Mouse (Mus musculus): ENCODE data around the gene Usp17le. TPM values are rescaled to one million over a fixed set of nuclear protein-coding genes. Genes with fewer than 3 reads are reported as not detected.
"Not testable (repeated sequence)": the region's sequence is repeated elsewhere in the genome, so short reads cannot be mapped to it uniquely, and the experiment has no call there.

Gene Usp17le
- total RNA-seq (2021) = not detected
- long read RNA-seq, experiment 1 = 0 reads
- long read RNA-seq, experiment 2 = 0 reads

DNA sequence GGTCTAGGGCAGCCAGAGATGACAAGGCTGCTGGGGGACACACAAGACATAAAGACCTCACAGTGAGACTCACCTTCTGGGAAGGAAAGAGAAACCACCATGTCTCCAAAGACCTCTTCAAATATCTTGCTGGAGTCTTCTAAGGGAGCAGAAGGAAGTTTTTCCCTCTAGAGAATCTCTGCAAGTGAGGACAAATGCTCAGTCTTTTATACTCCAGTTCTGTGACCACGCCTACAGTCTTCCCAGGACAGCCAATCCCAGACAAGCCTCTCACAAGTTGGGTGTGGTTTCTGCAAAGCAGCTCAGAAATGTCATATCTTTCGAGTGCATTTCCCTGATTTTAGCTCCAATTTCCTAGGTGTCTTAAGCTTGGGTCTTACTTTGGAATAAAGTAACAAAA is at the start of gene Usp17le:
Gene Usp17le, minus strand, starts transcription at position 101 of the 400 bp plus-strand sequence.
- DNase-seq (ENCODE audit: low spot score in 2 of 2); intact Hi-C loops (cut with DNase I): not testable (repeated sequence)

DNA sequence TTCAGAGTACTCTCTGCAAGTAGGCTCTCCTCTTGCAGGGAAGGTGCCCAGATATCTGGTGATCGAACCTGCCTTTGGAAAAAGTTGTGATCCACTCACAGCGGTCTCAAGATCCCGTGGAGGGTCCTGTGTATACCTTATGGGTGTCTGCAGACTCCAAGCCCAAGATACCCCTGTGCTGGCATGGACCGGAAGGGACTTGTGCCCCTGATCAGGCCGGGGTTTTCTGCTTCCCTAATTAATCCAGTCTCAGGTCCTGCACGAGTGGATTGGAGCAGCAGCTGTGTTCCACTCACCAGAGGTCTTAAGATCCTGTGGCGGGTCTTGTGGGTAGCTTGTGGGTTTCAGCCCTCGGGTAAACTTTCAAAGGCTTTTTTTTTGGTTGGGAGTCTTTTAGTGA is 33.1 kb upstream of the Usp17le start:
- intact Hi-C loops (cut with DNase I); DNase-seq (ENCODE audit: low spot score in 2 of 2): not testable (repeated sequence)

DNA sequence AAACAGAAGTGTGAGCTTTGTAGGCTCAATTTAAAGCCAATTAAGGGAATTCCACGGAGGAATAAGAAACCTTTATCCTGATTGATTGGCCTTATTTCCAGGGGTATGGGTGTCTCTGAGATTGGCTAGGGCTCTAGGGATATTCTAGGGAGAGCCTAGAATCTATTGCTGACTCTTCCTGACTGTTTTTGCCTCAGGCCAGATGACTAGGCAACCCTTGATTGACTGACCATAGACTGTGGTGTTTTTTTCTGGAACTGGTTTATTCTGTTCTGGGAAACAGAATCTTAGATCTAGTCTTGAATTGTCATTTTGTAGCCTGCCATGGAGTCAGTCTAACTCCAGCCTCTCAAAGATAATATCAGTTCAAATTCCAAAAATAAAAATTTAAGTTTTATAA is 13.5 kb upstream of the Usp17le start:
- no peak for DNase-seq (ENCODE audit: low spot score in 2 of 2)
- intact Hi-C loops (cut with DNase I) = no loop called here

Other genes with a start within 250 kb of the Usp17le start
- gene Olfr651, start 227.3 kb downstream of the Usp17le start, total RNA-seq (2021) = not detected
- gene Olfr652, start 216.6 kb downstream of the Usp17le start, total RNA-seq (2021) = not detected
- gene Olfr653, start 200.2 kb downstream of the Usp17le start, total RNA-seq (2021) = not detected
- gene Olfr654, start 190.4 kb downstream of the Usp17le start, total RNA-seq (2021) = not detected
- not detected for gene Olfr655, start 175.7 kb downstream of the Usp17le start, total RNA-seq (2021)
- not detected for gene Olfr656, start 163.5 kb downstream of the Usp17le start, total RNA-seq (2021)
- gene Olfr657, start 152.7 kb downstream of the Usp17le start, total RNA-seq (2021) = not detected
- not detected for gene Olfr658, start 130.2 kb downstream of the Usp17le start, total RNA-seq (2021)
- gene Olfr659, start 110.7 kb downstream of the Usp17le start, total RNA-seq (2021) = not detected
- not detected for gene Olfr661, start 91.0 kb downstream of the Usp17le start, total RNA-seq (2021)
- not detected for gene Usp17lb, start 65.1 kb upstream of the Usp17le start, total RNA-seq (2021)
- gene Usp17la, start 79.5 kb upstream of the Usp17le start, total RNA-seq (2021) = not detected
- gene Olfr665, start 100.6 kb upstream of the Usp17le start, total RNA-seq (2021) = not detected
- not detected for gene Olfr666, start 118.5 kb upstream of the Usp17le start, total RNA-seq (2021)
- not detected for gene Olfr667, start 144.0 kb upstream of the Usp17le start, total RNA-seq (2021)
- not detected for gene Olfr668, start 150.6 kb upstream of the Usp17le start, total RNA-seq (2021)
- gene Olfr669, start 156.8 kb upstream of the Usp17le start, total RNA-seq (2021) = not detected
- not detected for gene Olfr670, start 185.2 kb upstream of the Usp17le start, total RNA-seq (2021)
- not detected for gene Olfr671, start 201.7 kb upstream of the Usp17le start, total RNA-seq (2021)
- gene Olfr672, start 224.6 kb upstream of the Usp17le start, total RNA-seq (2021) = not detected